Mouse (Mus musculus): ENCODE measurements around the gene Scube2.
A peak's percentile ranks its signal among the peaks of the same experiment; 100 is the strongest.

Scube2 gene

DNA sequence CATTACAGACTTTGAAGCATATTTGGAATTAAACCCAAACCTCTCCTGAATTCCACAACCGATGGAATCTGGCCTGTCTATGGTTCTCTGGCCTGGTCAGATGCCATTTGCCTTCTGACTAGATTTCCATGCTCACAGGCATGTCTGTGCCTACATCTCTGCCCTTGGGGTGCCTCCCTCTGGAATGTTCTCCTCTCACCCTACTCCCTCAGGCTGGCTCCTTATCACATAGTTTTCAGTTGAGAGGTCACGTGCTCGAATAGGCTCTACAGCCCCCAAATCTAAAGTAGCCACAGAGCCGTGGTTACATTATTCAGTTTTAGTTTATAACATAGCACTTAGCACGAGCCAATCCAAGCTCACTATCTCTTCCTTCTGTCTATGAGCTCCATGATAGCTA lies 69.9 kb downstream of the Scube2 start:
- DNase-seq (ENCODE audit: low spot score) = no peak

GRCm38 (mm10) chr7:109794556-109794955 lies 70.9 kb downstream of the Scube2 start:
- DNase-seq (ENCODE audit: low spot score) = no peak

DNA sequence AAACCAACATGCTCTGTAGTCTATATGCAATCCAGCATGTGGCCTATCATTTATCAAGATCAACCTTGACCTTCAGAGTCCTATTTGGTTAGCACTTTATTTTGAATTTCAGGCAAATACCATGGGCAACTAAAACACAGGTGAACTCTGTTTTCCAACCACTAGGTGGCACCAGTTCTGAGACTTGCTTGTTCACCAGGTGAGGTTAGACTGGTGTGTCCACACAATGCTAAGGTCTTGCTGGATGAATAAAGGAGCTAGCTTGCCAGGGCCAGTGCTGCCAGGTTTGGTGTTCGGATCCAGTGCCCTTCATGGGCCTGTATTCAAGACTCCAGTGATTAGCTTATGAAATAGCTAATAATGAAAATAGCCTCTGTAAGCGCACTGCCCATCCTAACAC lies 72.7 kb downstream of the Scube2 start:
- DNase-seq (ENCODE audit: low spot score) = peak; percentile 61

DNA sequence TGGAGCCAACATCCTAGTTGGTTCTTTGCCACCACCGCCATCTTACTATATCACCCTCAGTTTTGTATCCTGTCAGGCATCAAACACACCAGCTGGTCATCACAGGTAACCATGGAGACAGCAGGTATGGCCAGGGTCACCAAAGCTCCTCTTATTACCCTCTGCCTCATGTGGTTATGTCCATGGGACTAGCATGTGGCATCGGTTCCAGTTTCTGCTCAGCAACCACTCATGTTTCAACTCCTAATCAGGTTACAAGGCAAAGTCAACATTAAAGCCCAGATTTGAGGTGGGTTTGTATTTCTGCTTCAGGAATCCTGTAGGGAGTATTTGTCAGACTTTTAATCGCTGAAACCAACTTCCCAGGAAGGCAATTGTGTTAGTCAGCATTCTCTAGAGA lies 74.7 kb downstream of the Scube2 start:
- no peak for DNase-seq (ENCODE audit: low spot score)

DNA sequence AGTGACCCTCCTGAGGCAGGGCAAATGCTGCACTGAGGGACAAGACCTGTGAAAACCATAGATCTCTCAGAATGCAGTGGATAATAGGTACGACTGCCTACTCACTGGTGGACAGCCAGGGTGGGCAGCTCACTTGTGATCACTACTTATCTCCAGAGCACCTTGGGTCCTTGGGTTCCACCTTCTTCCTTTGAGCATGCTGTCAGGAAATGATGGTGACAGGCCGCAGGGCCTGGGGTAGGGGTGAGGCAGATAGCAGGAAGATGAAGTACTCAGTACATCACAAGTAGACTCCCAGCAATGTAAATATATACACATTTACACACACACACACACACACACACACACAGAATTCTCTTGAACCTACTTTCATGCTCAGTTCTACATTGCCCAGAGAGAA lies 77.6 kb downstream of the Scube2 start:
- no peak for DNase-seq (ENCODE audit: low spot score)

- no peak for DNase-seq (ENCODE audit: low spot score)
Observed at GRCm38 (mm10) chr7:109783281-109783680, 82.2 kb downstream of the Scube2 start.

DNA sequence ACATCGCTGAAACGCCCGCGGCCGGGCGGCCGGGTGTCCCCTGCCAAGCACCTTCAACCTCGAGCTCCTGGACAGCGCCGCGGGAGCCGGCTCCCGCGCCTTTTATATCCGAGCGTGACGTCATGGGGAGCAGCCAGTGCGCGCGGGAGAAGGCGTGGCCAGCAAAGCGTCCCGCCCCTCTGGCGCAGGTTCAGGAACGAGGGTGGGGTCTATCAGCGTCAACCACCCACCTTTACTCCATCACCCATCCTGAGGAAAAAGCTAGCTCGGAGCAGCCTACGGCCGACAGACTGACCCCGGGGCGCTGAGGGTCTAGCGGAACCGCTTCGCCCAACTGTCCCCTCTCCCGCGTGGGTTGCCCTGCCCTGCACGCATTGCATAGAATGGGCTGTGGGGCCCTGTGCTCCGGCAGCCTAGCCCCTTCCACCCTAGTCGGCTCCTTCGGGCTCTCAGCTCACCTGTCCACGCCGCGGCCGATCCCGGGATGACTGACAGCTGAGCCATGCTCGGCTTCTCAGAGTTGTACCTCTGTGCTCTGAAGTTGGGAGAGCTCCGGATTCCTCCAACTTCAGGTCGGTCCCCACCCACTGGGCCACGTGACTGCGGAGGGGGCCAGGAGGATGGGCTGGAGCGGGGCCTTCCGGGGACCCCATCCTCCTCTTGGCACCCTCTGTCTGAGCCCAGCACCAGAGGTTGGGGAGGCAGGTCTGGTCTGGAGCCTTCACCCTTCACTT lies 83.8 kb downstream of the Scube2 start, which contains the start of gene Nrip3:
TSS of gene Nrip3 (minus strand) at position 556 of the 734 bp plus-strand sequence.
- peak; percentile 47 for DNase-seq (ENCODE audit: low spot score)

DNA sequence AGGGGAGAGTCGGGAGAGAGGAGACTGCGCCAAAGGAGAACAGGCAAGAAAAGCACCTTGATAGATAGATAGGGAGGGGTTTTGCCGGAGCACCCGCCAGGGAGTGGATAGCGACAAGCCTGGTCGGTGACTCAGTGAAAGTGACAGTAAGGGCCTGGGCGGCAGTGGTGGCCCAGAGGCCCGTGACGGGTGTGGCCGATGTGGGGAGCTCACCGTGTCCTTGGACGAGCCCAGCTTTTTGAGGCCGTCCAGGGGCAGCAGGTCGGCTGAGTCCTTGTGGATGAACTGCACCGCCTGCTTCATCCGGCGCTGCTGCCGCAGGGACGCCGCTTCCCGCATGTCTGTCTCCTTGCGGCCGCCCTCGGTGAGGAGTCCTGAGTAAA lies 84.4 kb downstream of the Scube2 start:
- no peak for DNase-seq (ENCODE audit: low spot score)

DNA sequence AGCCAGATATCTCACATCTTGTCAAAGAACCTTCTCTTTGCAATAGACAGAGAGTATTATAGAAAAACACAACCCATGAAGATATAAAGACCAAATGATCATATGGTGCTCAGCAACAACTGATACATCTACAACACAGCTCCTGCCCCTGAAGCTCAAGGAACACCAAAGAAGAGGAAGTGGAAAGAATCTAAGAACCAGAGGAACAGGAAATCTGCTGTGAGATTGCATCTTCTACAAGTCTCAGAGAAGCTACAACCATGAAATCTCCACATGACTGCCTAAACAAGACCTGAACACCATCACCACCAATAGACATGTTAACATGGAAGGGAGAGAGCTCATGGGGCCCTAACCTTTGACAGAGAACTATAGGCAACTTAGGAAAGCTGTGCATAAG lies 93.2 kb downstream of the Scube2 start:
- no peak for DNase-seq (ENCODE audit: low spot score)

- DNase-seq (ENCODE audit: low spot score) = peak; percentile 56
Observed at GRCm38 (mm10) chr7:109768699-109769383, 96.6 kb downstream of the Scube2 start.

DNA sequence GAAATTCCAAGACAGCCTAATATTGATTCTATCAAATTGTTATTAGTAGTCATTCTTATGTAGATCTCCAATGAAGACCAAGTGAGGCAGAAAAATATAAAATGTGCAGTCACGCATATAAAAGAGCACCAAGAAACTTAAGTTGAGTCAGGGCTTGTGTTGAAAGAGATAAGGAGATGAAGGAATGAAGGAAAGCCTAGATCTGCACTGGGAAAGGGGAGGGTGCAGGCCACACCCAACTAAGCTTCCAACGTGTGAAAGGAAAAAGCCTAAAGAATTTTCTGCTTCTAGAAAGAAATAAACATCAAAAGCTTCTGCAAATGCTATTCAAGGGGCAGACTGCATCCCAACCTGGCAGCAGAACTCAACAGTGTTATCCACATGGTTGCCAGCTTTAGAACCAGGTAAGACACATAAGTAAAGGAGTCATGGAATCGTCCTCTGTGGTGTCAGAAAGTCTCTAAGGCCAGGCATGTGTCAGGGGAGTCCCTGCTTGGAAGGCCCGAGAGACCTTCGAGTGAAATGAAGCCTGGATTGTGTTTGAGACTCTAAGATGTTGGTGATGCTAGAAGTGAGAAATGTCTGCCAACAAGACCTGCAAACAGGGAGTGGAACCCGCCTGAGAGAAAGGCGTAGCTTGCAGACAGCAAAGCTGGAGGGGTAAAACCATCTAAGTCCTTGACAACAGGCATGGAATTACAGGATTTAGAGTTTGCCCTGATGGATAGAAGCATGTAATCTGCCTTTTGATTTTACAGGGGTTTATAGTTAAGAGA lies 97.7 kb downstream of the Scube2 start:
- DNase-seq (ENCODE audit: low spot score) = no peak

DNA sequence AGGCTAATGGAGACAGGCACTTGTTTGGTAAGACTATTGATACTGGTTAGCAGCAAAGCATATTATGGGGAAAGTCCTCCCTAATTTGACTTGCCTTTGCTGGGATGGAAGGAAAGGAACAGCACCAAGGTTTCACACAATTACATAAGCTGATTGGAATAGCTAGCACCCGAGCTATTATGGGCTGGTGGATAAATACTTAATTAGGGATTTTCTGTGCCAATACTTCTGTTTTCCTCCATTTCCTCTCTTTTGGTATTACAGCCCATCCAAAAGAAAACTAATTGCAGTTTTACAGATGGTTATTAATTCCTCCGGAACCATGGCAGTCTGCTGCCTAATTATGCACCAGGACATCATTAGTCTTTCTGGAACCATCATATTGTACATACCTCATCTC lies 101.5 kb downstream of the Scube2 start:
- DNase-seq (ENCODE audit: low spot score) = no peak

GRCm38 (mm10) chr7:109756291-109756690 lies 109.2 kb downstream of the Scube2 start:
- DNase-seq (ENCODE audit: low spot score) = no peak

DNA sequence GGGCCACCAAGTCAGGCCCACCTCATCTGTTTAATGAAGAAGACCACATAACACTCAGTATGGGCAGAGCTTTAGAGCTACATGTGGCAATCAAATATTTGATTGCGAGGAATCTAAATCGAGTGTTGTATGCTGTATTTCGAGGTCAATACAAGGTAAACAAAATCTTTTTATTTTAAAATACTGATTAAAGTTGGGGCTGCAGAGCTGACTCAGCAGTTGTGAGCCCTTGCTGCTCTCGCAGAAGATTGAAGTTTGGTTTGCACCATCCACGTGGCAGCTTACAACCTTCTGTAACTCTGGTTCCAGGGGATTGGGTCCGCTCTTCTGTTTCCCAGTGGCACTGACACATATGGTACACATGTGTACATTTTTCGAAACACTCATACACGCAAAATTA lies 111.4 kb downstream of the Scube2 start:
- DNase-seq (ENCODE audit: low spot score) = no peak

DNA sequence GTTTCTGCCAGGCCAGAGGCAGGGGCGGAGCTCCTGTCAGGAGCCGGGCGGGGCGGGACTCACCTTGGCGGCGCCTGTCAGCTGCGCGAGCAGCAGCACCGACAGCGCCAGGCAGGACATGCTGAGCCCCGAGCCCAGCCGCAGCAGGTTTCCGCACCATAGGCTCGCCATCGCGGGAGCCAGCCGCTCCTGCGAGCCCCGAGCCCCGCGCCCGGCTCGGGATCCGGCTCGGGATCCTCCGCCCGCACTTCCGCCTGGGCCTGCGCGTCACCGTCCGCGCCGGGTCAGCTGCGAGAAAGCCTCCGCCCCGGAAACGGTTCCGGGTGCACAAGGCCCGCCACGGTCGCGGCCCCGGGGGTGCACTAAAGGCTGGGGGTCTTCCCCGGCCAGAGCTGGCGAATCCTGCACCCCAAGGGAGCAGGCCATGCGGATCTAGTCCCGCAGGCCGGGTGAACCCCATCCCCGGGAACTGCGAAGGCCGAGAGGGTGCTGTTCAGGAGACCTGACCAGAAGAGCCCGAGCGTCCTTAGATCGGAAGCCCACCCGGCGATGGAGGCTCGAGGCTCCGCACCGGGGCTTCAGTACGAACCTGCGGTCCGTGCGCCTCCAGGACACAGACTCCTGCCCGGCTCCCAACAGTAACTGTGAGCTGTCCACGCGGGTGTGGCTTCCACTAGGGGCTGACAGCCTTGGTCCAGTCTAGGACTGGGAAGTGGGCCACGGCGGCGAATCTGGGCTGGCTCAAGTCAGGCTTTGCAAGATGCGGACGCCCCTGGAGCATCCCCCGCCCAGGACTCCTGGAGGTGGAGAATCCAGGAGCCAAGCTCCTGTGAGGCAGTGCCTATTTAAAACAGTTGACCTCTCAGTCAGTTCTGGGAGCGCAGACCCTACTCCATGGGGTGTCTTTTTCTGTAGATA lies 113.2 kb downstream of the Scube2 start, which contains the start of gene Tmem9b:
TSS of gene Tmem9b (minus strand) at position 868 of the 918 bp plus-strand sequence.
- peak; percentile 80 for DNase-seq (ENCODE audit: low spot score)

- DNase-seq (ENCODE audit: low spot score) = no peak
Observed at GRCm38 (mm10) chr7:109751427-109752007, 114.0 kb downstream of the Scube2 start.

All from T-cell, adult 2 months (primary cell).